In the genomic region with DNA sequence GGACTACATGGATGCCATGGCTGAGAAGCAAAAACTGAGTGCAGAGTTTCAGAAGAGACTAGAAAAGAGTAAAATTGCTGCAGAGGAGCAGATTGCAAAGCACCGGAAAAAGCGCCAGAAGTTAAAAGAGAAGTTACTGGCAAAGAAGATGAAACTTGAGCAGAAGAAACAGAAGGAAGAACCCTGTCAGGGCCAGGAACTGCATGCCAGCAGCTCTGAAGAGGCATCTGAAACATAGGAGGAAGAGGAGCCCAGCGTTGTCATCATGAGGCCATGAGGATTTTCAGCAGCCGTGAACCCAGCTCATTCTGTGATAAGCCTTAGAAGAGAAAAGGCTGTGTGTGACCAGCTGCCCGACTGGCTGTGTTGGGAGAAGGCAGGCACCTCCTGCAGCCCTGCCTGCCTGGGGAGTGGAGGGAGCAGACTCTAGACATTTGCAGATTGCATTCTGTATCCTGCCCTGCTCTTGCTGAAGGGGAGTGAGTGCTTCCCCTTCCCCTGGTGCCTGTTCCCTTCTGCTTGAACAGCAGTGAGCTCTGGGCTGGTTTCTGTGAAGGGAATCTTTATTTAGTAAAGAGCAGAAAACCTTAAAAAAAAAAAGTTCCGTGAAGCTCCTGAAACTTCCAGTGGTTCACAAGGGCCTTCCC, we compare ENCODE assay signal across 23 mouse cellular contexts. TPM values are rescaled to one million over a fixed set of nuclear protein-coding genes. Genes with fewer than 3 reads are reported as not detected.
A peak's percentile ranks its signal among the peaks of the same experiment; 100 is the strongest.
DNase-seq lines count a peak whose midpoint lies in the region; ATAC-seq and TF ChIP-seq lines count a peak whose summit lies in the region.
"Had no signal": no experiment of that assay in that cellular context is flagged by ENCODE, and none has a peak within 500 bp of the region (broad histone marks: within the 10 kb centered on the region; RNA-seq: fewer than 3 reads in every experiment).

No protein-coding gene starts in this region.

- intact Hi-C loops in left cerebral cortex, adult 2 months (cut with DNase I), result loop anchor here (2.0 kb wide), 1 partner anchor 230 kb away; no protein-coding TSS in a partner anchor

- no peak for TF ChIP-seq CTCF in left cerebral cortex, adult 2 months (IDR thresholded peaks at IDR 0.05)

- H3K4me3 ChIP-seq in left cerebral cortex, adult 2 months, result no peak overlapping the region
- H3K4me3 ChIP-seq: embryonic facial prominence, embryonic 15.5 days; erythroblast, embryonic 14.5 days; forebrain, embryonic 15.5 days; gastrocnemius, adult 2 months; heart, embryonic 10.5 days; hindbrain, embryonic 10.5 days had no signal

- peak; percentile 65 for ATAC-seq in frontal cortex, adult (ENCODE audit: low TSS enrichment)
- peak; percentile 25 to 53; a peak in 2 of 4 replicates for ATAC-seq in hematopoietic stem cell, adult 5-6 weeks (replicated peaks in 1 of 2; ENCODE audit: insufficient read depth in 1 of 2, low FRiP score in 2 of 2, low TSS enrichment in 1 of 2, low read depth in 1 of 2, poor library complexity in 2 of 2, severe bottlenecking in 2 of 2)
- ATAC-seq: forebrain, embryonic 15.5 days had no signal

- no peak for DNase-seq in frontal cortex, postnatal 14 days (ENCODE audit: low spot score in 2 of 2)
- DNase-seq in layer of hippocampus, postnatal 14 days (ENCODE audit: low spot score in 2 of 2), result peak; percentile 2 to 12
- no peak for DNase-seq in layer of hippocampus, adult 8-10 months (ENCODE audit: low spot score in 2 of 2)
- DNase-seq in brain, adult 2 months (ENCODE audit: low read depth, low spot score), result peak; percentile 16
- no peak for DNase-seq in left cerebral cortex, adult 2 months (ENCODE audit: extremely low spot score in 1 of 2, low spot score in 2 of 2)
- DNase-seq in embryo, embryonic 11 days, result no peak
- DNase-seq: adrenal gland, postnatal 10 days; cerebellum, adult 18-20 months; cerebellum, adult 9-11 months; cerebellum, postnatal 36 days; gastrocnemius, adult 2 months; gastrocnemius, postnatal 25 days; heart, postnatal 10 days had no signal

- H3K27ac ChIP-seq in left cerebral cortex, adult 2 months, result no peak overlapping the region
- H3K27ac ChIP-seq: embryonic facial prominence, embryonic 15.5 days; forebrain, embryonic 15.5 days; gastrocnemius, adult 2 months; heart, embryonic 10.5 days; hindbrain, embryonic 10.5 days; hindbrain, embryonic 14.5 days had no signal

RNA-seq across cellular contexts. Expression of gene Cyp4a14, which starts 14.8 kb away (rescaled TPM):
- not detected for total RNA-seq in layer of hippocampus, postnatal 14 days (2021)
- total RNA-seq in layer of hippocampus, adult 8-10 months (2022), result not detected
- total RNA-seq in hematopoietic stem cell, adult 5-6 weeks (2017), result not detected in 2 replicates
- total RNA-seq in left cerebral cortex, adult 2 months (2021), result not detected
- total RNA-seq: gastrocnemius, adult 2 months; gastrocnemius, postnatal 25 days; heart, adult 18-20 months; heart, postnatal 10 days; MEL had no signal

RNA-seq across cellular contexts. Expression of gene Cyp4a30b, which starts 28.7 kb away (rescaled TPM):
- total RNA-seq in layer of hippocampus, postnatal 14 days (2021), result not detected
- total RNA-seq in layer of hippocampus, adult 8-10 months (2022), result not detected
- not detected in 2 replicates for total RNA-seq in hematopoietic stem cell, adult 5-6 weeks (2017)
- total RNA-seq in left cerebral cortex, adult 2 months (2021), result not detected
- total RNA-seq: adrenal gland, postnatal 10 days; gastrocnemius, adult 2 months; gastrocnemius, postnatal 25 days; heart, adult 18-20 months; heart, postnatal 10 days; MEL had no signal

RNA-seq across cellular contexts. Expression of gene Cyp4a10, which starts 36.9 kb away (rescaled TPM):
- not detected for total RNA-seq in layer of hippocampus, postnatal 14 days (2021)
- total RNA-seq in layer of hippocampus, adult 8-10 months (2022), result not detected
- not detected in 2 replicates for total RNA-seq in hematopoietic stem cell, adult 5-6 weeks (2017)
- total RNA-seq in left cerebral cortex, adult 2 months (2021), result not detected
- total RNA-seq: gastrocnemius, adult 2 months; gastrocnemius, postnatal 25 days; heart, adult 18-20 months; heart, postnatal 10 days; MEL had no signal

Comparison
In these comparisons a context has a peak if more than half of its experiments do, and no peak if none do; other contexts are left out.
1. DNase-seq: peak in layer of hippocampus, postnatal 14 days (2 of 2) and brain, adult 2 months (single experiment); none in frontal cortex, postnatal 14 days (0 of 2), layer of hippocampus, adult 8-10 months (0 of 2), left cerebral cortex, adult 2 months (0 of 2) and embryo, embryonic 11 days (single experiment).